Mouse (Mus musculus): ENCODE results near the gene Gpr84. TPM values are rescaled to one million over a fixed set of nuclear protein-coding genes. Genes with fewer than 3 reads are reported as not detected.
A peak's percentile ranks its signal among the peaks of the same experiment; 100 is the strongest.

Gpr84 gene
- total and polyA plus RNA-seq, 2 experiments from 2014 or later: 0.30 to 0.58 TPM

- Histone ChIP-seq H3K27ac (peak overlapping the region; percentile 16; the same call in 1 of the 2 replicates), H3K9me3 (ENCODE audit: low read length) (no peaks in the 10 kb centered on the region), H3K4me2 (ENCODE audit: low read depth, low read length) (no peak overlapping the region), H3K4me3 (ENCODE audit: low read length) (no peak overlapping the region), H3K9ac (replicated peaks; ENCODE audit: low read length) (no peak overlapping the region), H3K4me1 (ENCODE audit: insufficient read depth, low read length) (peaks cover 11% of the 10 kb centered on the region), H3K36me3 (ENCODE audit: insufficient read depth, low read length) (peaks cover 20% of the 10 kb centered on the region), H3K27me3 (ENCODE audit: insufficient read depth, low read length) (no peaks in the 10 kb centered on the region)
- 83% methylated on average over 8 of the region's 8 CpGs for WGBS
- ATAC-seq: no peak
- no peak for TF ChIP-seq CTCF (IDR thresholded peaks at IDR 0.05; ENCODE audit: low read depth)
- no peak for DNase-seq (ENCODE audit: low spot score)
These were observed 7.3 kb upstream of the Gpr84 start for GRCm38 (mm10) chr15:103317731-103318130.

DNA sequence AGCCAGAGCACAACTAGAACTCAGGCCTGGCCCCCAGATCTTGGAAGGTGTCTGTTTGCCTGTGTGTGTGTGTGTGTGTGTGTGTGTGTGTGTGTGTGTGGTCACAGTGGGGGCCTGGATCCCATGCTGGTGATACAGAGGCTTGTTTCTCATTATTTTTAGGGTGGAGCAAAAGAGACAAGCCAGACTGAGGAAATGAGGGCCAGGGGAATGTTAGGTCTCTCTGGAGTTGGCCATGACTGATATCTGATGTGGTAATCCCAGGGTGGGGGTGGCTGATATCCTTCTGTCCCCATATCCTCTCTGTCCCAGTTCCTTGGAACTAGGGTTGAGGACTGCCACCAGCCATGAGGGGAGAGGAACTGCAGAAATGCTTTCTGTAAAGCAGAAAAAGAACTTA, 6.7 kb upstream of the Gpr84 start:
- H3K36me3 ChIP-seq (ENCODE audit: insufficient read depth, low read length): peaks cover 20% of the 10 kb centered on the region
- no peak for TF ChIP-seq CTCF (IDR thresholded peaks at IDR 0.05; ENCODE audit: low read depth)
- H3K9me3 ChIP-seq (ENCODE audit: low read length): no peaks in the 10 kb centered on the region
- peaks cover 6% of the 10 kb centered on the region for H3K4me1 ChIP-seq (ENCODE audit: insufficient read depth, low read length)
- H3K4me3 ChIP-seq (ENCODE audit: low read length): no peak overlapping the region
- H3K27ac ChIP-seq: no peak overlapping the region
- no peaks in the 10 kb centered on the region for H3K27me3 ChIP-seq (ENCODE audit: insufficient read depth, low read length)
- no peak overlapping the region for H3K9ac ChIP-seq (replicated peaks; ENCODE audit: low read length)
- no peak overlapping the region for H3K4me2 ChIP-seq (ENCODE audit: low read depth, low read length)
- DNase-seq (ENCODE audit: low spot score) (no peak), ATAC-seq (no peak)

GRCm38 (mm10) chr15:103315979-103316776, 5.8 kb upstream of the Gpr84 start:
- 67% methylated on average over 10 of the region's 10 CpGs for WGBS
- Histone ChIP-seq H3K27me3 (ENCODE audit: insufficient read depth, low read length) (no peaks in the 10 kb centered on the region), H3K4me3 (ENCODE audit: low read length) (no peak overlapping the region), H3K9me3 (ENCODE audit: low read length) (no peaks in the 10 kb centered on the region), H3K4me2 (ENCODE audit: low read depth, low read length) (no peak overlapping the region), H3K9ac (replicated peaks; ENCODE audit: low read length) (no peak overlapping the region), H3K27ac (0 out of 2 replicates have a peak overlapping the region, but pooled peaks have one; percentile 32), H3K4me1 (ENCODE audit: insufficient read depth, low read length) (no peaks in the 10 kb centered on the region), H3K36me3 (ENCODE audit: insufficient read depth, low read length) (peaks cover 20% of the 10 kb centered on the region)
- ATAC-seq (no peak), DNase-seq (ENCODE audit: low spot score) (no peak)
- no peak for TF ChIP-seq CTCF (IDR thresholded peaks at IDR 0.05; ENCODE audit: low read depth)

- Histone ChIP-seq H3K9me3 (ENCODE audit: low read length) (no peaks in the 10 kb centered on the region), H3K4me3 (ENCODE audit: low read length) (peak overlapping the region; percentile 18), H3K4me2 (ENCODE audit: low read depth, low read length) (peak overlapping the region; percentile 53), H3K4me1 (ENCODE audit: insufficient read depth, low read length) (no peaks in the 10 kb centered on the region), H3K27ac (peak overlapping the region; percentile 32; the same call in 1 of the 2 replicates), H3K9ac (replicated peaks; ENCODE audit: low read length) (0 out of 2 replicates have a peak overlapping the region, but pooled peaks have one; percentile 33), H3K27me3 (ENCODE audit: insufficient read depth, low read length) (no peaks in the 10 kb centered on the region), H3K36me3 (ENCODE audit: insufficient read depth, low read length) (peaks cover 20% of the 10 kb centered on the region)
- TF ChIP-seq CTCF (IDR thresholded peaks at IDR 0.05; ENCODE audit: low read depth): peak; percentile 86
- peak; percentile 87 for DNase-seq (ENCODE audit: low spot score)
- ATAC-seq: peak; percentile 90
- 5% methylated on average over 18 of the region's 18 CpGs for WGBS
These were observed 4.6 kb upstream of the Gpr84 start for GRCm38 (mm10) chr15:103315011-103315502.

- Histone ChIP-seq H3K4me3 (ENCODE audit: low read length) (peak overlapping the region; percentile 18; the same call in 1 of the 2 replicates), H3K36me3 (ENCODE audit: insufficient read depth, low read length) (peaks cover 20% of the 10 kb centered on the region), H3K4me2 (ENCODE audit: low read depth, low read length) (peak overlapping the region; percentile 53), H3K27ac (peak overlapping the region; percentile 34; the same call in 1 of the 2 replicates), H3K4me1 (ENCODE audit: insufficient read depth, low read length) (no peaks in the 10 kb centered on the region), H3K9ac (replicated peaks; ENCODE audit: low read length) (peak overlapping the region; percentile 33; the same call in 1 of the 2 replicates), H3K27me3 (ENCODE audit: insufficient read depth, low read length) (no peaks in the 10 kb centered on the region), H3K9me3 (ENCODE audit: low read length) (no peaks in the 10 kb centered on the region)
- TF ChIP-seq CTCF (IDR thresholded peaks at IDR 0.05; ENCODE audit: low read depth): no peak
- WGBS: 40% methylated on average over 20 of the region's 22 CpGs
- DNase-seq (ENCODE audit: low spot score): no peak
- no peak for ATAC-seq
These were observed 3.8 kb upstream of the Gpr84 start for GRCm38 (mm10) chr15:103314181-103314580.

DNA sequence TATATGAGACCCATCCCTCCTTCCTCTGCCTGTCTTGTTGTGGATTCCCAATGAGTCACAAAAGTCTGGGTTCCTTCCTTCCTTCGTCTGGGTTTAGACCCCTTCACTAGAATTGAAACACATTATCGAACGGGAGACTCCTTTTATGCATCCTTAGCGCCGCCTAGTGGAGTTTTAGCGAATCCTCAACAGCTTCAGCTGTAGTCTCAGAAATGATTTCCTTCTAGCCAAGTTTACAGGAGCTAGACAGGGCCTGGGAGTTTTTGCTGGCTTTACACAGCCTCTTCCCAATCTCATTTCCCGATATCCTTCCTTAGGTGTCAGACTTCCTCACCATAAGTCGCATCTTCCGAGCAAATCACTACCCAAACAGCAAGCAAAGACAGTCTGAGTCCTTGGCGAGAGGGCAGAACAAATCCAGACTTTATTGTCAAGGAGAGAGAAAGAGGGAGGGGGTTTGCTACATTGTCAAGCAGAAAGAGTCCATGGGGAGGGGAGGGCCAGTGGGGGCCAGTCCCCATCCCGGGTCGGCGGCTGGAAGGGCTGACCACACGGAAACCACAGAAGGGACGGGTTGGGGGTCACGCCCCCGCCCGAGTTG, 3.2 kb upstream of the Gpr84 start:
- Histone ChIP-seq H3K27ac (peak overlapping the region; percentile 34), H3K27me3 (ENCODE audit: insufficient read depth, low read length) (no peaks in the 10 kb centered on the region), H3K36me3 (ENCODE audit: insufficient read depth, low read length) (peaks cover 20% of the 10 kb centered on the region), H3K9me3 (ENCODE audit: low read length) (no peaks in the 10 kb centered on the region), H3K9ac (replicated peaks; ENCODE audit: low read length) (no peak overlapping the region; the same call in 1 of the 2 replicates), H3K4me3 (ENCODE audit: low read length) (no peak overlapping the region), H3K4me1 (ENCODE audit: insufficient read depth, low read length) (no peaks in the 10 kb centered on the region), H3K4me2 (ENCODE audit: low read depth, low read length) (peak overlapping the region; percentile 53; the same call in 1 of the 2 replicates)
- DNase-seq (ENCODE audit: low spot score) (peak; percentile 93), ATAC-seq (no peak)
- TF ChIP-seq CTCF (IDR thresholded peaks at IDR 0.05; ENCODE audit: low read depth): peak; percentile 88
- WGBS: 15% methylated on average over 18 of the region's 18 CpGs
